Mouse (Mus musculus) cerebellum, postnatal 25 days (tissue): Measurements from ENCODE around the gene Tcl1b4.

Experiments
- DNase-seq, 2 experiments: peaks; one replicate each; pipeline ENCODE4 v3.0.0; 2021; ENCODE audit warnings: mixed read lengths in 2 of 2

The Tcl1b4 gene

DNA sequence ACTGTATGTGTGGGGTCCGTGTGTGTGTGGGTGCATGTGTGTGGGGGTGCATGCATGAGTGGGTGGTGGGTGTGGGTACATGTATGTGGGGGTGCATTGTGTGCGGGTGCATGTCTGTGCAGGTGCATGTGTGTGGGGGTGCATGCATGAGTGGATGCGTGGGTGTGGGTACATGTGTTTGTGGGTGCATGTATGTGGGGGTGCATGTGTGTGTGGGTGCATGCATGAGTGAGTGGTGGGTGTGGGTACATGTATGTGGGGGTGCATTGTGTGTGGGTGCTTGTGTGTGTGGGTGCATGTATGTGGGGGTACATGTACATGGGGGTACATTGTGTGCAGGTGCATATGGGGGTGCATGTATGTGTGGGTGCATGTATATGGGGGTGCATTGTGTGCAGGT is 52.0 kb downstream of the Tcl1b4 start:
- DNase-seq: no peak
